Mouse (Mus musculus) myocyte (in vitro differentiated cells): Measurements from ENCODE around the gene Ccdc175. TPM values are rescaled to one million over a fixed set of nuclear protein-coding genes. Genes with fewer than 3 reads are reported as not detected.

Experiments
- H3K27me3 ChIP-seq: one replicate; pipeline ENCODE4 v1.6.1; 2011; ENCODE audit not compliant: control insufficient read depth, insufficient read depth, insufficient read length
- H3K36me3 ChIP-seq: one replicate; pipeline ENCODE4 v1.6.1; 2011; ENCODE audit not compliant: control insufficient read depth, insufficient read depth
- H3K4me2 ChIP-seq: one replicate; pipeline ENCODE4 v1.6.1; 2011; ENCODE audit warnings: low read depth, control low read depth
- H3K4me3 ChIP-seq: one replicate; pipeline ENCODE4 v1.5.1; 2011; ENCODE audit warnings: mild to moderate bottlenecking, control low read depth, moderate library complexity
- H3K79me2 ChIP-seq: one replicate; pipeline ENCODE4 v1.6.1; 2011; ENCODE audit not compliant: control insufficient read depth, insufficient read depth
- H3ac ChIP-seq: one replicate; pipeline ENCODE4 v1.6.1; 2011; ENCODE audit not compliant: control insufficient read depth, insufficient read length
- CEBPB ChIP-seq: IDR thresholded peaks from 2 replicates; pipeline ENCODE4 v1.6.1; 2011; ENCODE audit warnings: mild to moderate bottlenecking, moderate library complexity; ENCODE audit not compliant: poor library complexity, insufficient read depth, severe bottlenecking
- E2F4 ChIP-seq: IDR thresholded peaks from one replicate; pipeline ENCODE4 v1.6.1; 2011; ENCODE audit warnings: mild to moderate bottlenecking, control low read depth, moderate library complexity; ENCODE audit not compliant: insufficient read depth
- MAX ChIP-seq: IDR thresholded peaks from one replicate; pipeline ENCODE4 v1.6.1; 2011; ENCODE audit warnings: low read depth, mild to moderate bottlenecking, control low read depth
- MYOD1 ChIP-seq, 3 experiments: IDR thresholded peaks; one replicate each; pipeline ENCODE4 v1.6.1; 2011; ENCODE audit warnings: control low read depth in 2 of 3, low read depth in 2 of 3, mild to moderate bottlenecking in 2 of 3, moderate library complexity in 1 of 3; ENCODE audit not compliant: insufficient read length in 2 of 3, control insufficient read depth in 1 of 3
- MYOG ChIP-seq, 3 experiments: IDR thresholded peaks; one replicate each; pipeline ENCODE4 v1.6.1; 2011; ENCODE audit warnings: control low read depth in 2 of 3, low read depth in 2 of 3, mild to moderate bottlenecking in 2 of 3; ENCODE audit not compliant: insufficient read length in 2 of 3, control insufficient read depth in 1 of 3, insufficient read depth in 1 of 3
- POLR2A ChIP-seq: IDR thresholded peaks from one replicate; pipeline ENCODE4 v1.6.1; 2011; ENCODE audit warnings: low read depth, mild to moderate bottlenecking, control low read depth, moderate library complexity; ENCODE audit not compliant: insufficient read length
- POLR2AphosphoS2 ChIP-seq: IDR thresholded peaks from one replicate; pipeline ENCODE4 v1.6.1; 2011; ENCODE audit warnings: low read depth, control low read depth; ENCODE audit not compliant: insufficient read length
- REST ChIP-seq: IDR thresholded peaks from one replicate; pipeline ENCODE4 v1.6.1; 2011; ENCODE audit warnings: mild to moderate bottlenecking, control low read depth, moderate library complexity; ENCODE audit not compliant: insufficient read depth, insufficient read length
- SRF ChIP-seq: IDR thresholded peaks from one replicate; pipeline ENCODE4 v1.6.1; 2011; ENCODE audit warnings: low read depth; ENCODE audit not compliant: control insufficient read depth, insufficient read length
- TCF12 ChIP-seq: IDR thresholded peaks from one replicate; pipeline ENCODE4 v1.6.1; 2011; ENCODE audit warnings: mild to moderate bottlenecking, control low read depth; ENCODE audit not compliant: poor library complexity, insufficient read depth, severe bottlenecking
- TCF3 ChIP-seq: IDR thresholded peaks from one replicate; pipeline ENCODE4 v1.6.1; 2011; ENCODE audit warnings: low read depth, control low read depth; ENCODE audit not compliant: insufficient read length
- USF1 ChIP-seq: IDR thresholded peaks from one replicate; pipeline ENCODE4 v1.6.1; 2011; ENCODE audit warnings: low read depth, mild to moderate bottlenecking, control low read depth, moderate library complexity
- polyA plus RNA-seq: library from polyadenylated mRNA; unstranded; fragments of >200 nt; fragmentation: generic; extraction: Trizol; gene quantifications from one replicate; pipeline ENCODE4 v1.2.1, GENCODE M21; 2012; ENCODE audit warnings: missing spikeins

The Ccdc175 gene
- polyA plus RNA-seq, 1 experiment, result not detected

DNA sequence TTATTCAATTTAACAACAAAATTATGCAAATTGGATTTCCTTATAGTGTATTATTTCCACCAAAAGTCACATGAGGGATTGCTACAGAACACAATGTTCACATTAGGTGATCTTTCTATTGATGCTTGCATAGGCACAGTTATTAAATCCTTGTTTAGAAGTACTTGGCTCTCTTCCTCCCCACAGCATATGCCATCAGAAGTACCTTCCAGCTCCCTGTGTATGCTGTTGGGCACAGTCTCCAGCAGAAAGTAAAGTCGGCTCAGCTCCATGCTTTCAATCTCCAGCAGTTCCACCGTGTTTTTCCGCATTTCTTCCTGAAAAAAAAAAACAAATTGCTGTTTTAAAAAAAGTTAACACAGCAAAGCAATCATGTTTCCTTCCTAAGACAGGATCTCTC is 6.5 kb downstream of the Ccdc175 start:
- H3K27me3 ChIP-seq, result no peaks in the 10 kb centered on the region
- H3K36me3 ChIP-seq, result no peaks in the 10 kb centered on the region
- no peak overlapping the region for H3K4me3 ChIP-seq
- TF ChIP-seq TCF3 (no peak), MYOD1 (IDR thresholded peaks at IDR 0.05; ENCODE audit: control insufficient read depth in 1 of 3, insufficient read length in 2 of 3, low read depth in 2 of 3) (no peak), POLR2AphosphoS2 (no peak), POLR2A (no peak), TCF12 (no peak)
- no peak overlapping the region for H3K4me2 ChIP-seq
- H3ac ChIP-seq, result no peak overlapping the region
- no peaks in the 10 kb centered on the region for H3K79me2 ChIP-seq

- no peaks in the 10 kb centered on the region for H3K79me2 ChIP-seq
- no peak overlapping the region for H3ac ChIP-seq
- TF ChIP-seq E2F4, result no peak
- H3K4me3 ChIP-seq, result no peak overlapping the region
- no peak overlapping the region for H3K4me2 ChIP-seq
- H3K36me3 ChIP-seq, result no peaks in the 10 kb centered on the region
- no peaks in the 10 kb centered on the region for H3K27me3 ChIP-seq
Observed at GRCm38 (mm10) chr12:72158421-72158820, 26.4 kb downstream of the Ccdc175 start.

DNA sequence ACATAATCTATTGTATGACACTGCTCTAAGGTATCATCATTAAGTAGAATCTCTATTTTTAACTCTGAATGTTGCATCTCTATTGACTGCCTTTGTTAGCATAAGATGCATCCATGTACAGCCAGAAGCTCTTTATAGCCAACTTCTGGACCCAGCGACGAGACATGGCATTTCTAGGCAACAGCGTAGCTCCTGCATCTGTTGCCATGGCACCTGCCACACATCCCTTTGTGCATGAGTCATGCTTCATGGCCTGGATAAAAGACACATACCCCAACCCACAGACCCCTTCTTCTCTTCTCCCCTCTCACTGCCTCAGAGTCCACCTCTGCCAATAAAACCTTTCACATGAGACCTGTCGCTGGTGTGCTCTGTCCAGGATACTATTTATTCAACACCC is 34.0 kb downstream of the Ccdc175 start:
- Histone ChIP-seq H3K79me2 (no peaks in the 10 kb centered on the region), H3K36me3 (no peaks in the 10 kb centered on the region), H3K4me2 (no peak overlapping the region), H3K27me3 (no peaks in the 10 kb centered on the region), H3K4me3 (no peak overlapping the region), H3ac (no peak overlapping the region)
- TF ChIP-seq E2F4 (no peak), TCF12 (no peak), MAX (no peak), MYOD1 (IDR thresholded peaks at IDR 0.05; ENCODE audit: control insufficient read depth in 1 of 3, insufficient read length in 2 of 3, low read depth in 2 of 3) (no peak), POLR2AphosphoS2 (no peak), USF1 (no peak), CEBPB (no peak), REST (no peak), SRF (no peak), MYOG (IDR thresholded peaks at IDR 0.05; ENCODE audit: control insufficient read depth in 1 of 3, insufficient read depth in 1 of 3, insufficient read length in 2 of 3, low read depth in 2 of 3) (no peak)

DNA sequence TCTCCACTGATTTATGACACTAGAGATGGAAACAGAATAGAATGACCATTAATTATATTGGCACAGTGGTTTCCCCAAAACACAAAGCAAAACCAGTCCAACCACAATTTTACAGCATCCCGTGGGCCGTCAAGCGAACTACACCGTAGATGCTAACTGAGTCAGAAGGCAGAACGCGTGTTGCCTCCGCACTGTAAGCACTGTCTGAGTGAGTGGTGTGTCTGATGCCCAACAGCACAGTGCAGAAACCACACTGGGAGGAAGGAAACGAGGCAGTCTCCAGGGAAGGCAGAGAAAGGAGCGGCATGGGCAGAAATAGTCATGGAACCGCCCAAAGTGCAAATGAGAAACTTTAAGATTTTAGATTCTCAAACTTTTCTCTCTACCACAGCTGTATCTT is 55.6 kb downstream of the Ccdc175 start:
- no peak overlapping the region for H3K4me3 ChIP-seq
- no peak overlapping the region for H3ac ChIP-seq
- H3K79me2 ChIP-seq, result no peaks in the 10 kb centered on the region

GRCm38 (mm10) chr12:72115686-72116345 is 69.0 kb downstream of the Ccdc175 start:
- Histone ChIP-seq H3K79me2 (no peaks in the 10 kb centered on the region), H3ac (no peak overlapping the region), H3K27me3 (peaks cover 4% of the 10 kb centered on the region), H3K4me2 (no peak overlapping the region), H3K4me3 (no peak overlapping the region), H3K36me3 (no peaks in the 10 kb centered on the region)
- TF ChIP-seq MYOG (IDR thresholded peaks at IDR 0.05; ENCODE audit: control insufficient read depth in 1 of 3, insufficient read depth in 1 of 3, insufficient read length in 2 of 3, low read depth in 2 of 3) (no peak), POLR2AphosphoS2 (no peak), TCF12 (no peak), MAX (no peak)

More for the DNA sequence above, 55.6 kb downstream of the Ccdc175 start:
- Histone ChIP-seq H3K27me3 (peaks cover 5% of the 10 kb centered on the region), H3K4me2 (no peak overlapping the region), H3K36me3 (no peaks in the 10 kb centered on the region)
- TF ChIP-seq MYOD1 (IDR thresholded peaks at IDR 0.05; ENCODE audit: control insufficient read depth in 1 of 3, insufficient read length in 2 of 3, low read depth in 2 of 3) (no peak), MYOG (IDR thresholded peaks at IDR 0.05; ENCODE audit: control insufficient read depth in 1 of 3, insufficient read depth in 1 of 3, insufficient read length in 2 of 3, low read depth in 2 of 3) (no peak), TCF3 (no peak), TCF12 (no peak), POLR2A (no peak), USF1 (no peak), E2F4 (no peak), POLR2AphosphoS2 (no peak), CEBPB (no peak), SRF (no peak), REST (no peak), MAX (no peak)

GRCm38 (mm10) chr12:72115126-72115525 is 69.7 kb downstream of the Ccdc175 start:
- H3K4me2 ChIP-seq, result no peak overlapping the region
- no peak overlapping the region for H3K4me3 ChIP-seq
- TF ChIP-seq SRF, result no peak
- no peak for TF ChIP-seq E2F4
- TF ChIP-seq USF1, result no peak
- no peak for TF ChIP-seq TCF12
- TF ChIP-seq POLR2A, result no peak
- TF ChIP-seq REST, result no peak
- no peak for TF ChIP-seq MYOG (IDR thresholded peaks at IDR 0.05; ENCODE audit: control insufficient read depth in 1 of 3, insufficient read depth in 1 of 3, insufficient read length in 2 of 3, low read depth in 2 of 3)
- TF ChIP-seq POLR2AphosphoS2, result no peak
- TF ChIP-seq TCF3, result no peak
- TF ChIP-seq CEBPB, result no peak
- no peak for TF ChIP-seq MAX
- TF ChIP-seq MYOD1 (IDR thresholded peaks at IDR 0.05; ENCODE audit: control insufficient read depth in 1 of 3, insufficient read length in 2 of 3, low read depth in 2 of 3), result no peak
- no peak overlapping the region for H3ac ChIP-seq
- H3K27me3 ChIP-seq, result peaks cover 5% of the 10 kb centered on the region
- no peaks in the 10 kb centered on the region for H3K36me3 ChIP-seq
- H3K79me2 ChIP-seq, result no peaks in the 10 kb centered on the region
